Mouse (Mus musculus) forebrain, embryonic 15.5 days (tissue): ENCODE results near the gene Bgn. TPM values are rescaled to one million over a fixed set of nuclear protein-coding genes. Genes with fewer than 3 reads are reported as not detected.
A peak's percentile ranks its signal among the peaks of the same experiment; 100 is the strongest.
"Not testable (repeated sequence)": the region's sequence is repeated elsewhere in the genome, so short reads cannot be mapped to it uniquely, and the experiment has no call there.

Experiments
- ATAC-seq: fragments of 200-750 bp; cut with Nextera tagmentation; replicated peaks from 2 replicates; pipeline ENCODE4 v1.8.0; 2017; ENCODE audit warnings: mild to moderate bottlenecking, moderate TSS enrichment, moderate library complexity
- H3K27ac ChIP-seq: fragments of 300-500 bp; sonication (generic); replicated peaks from 2 replicates; pipeline ENCODE4 v1.5.1; 2015; ENCODE audit warnings: mild to moderate bottlenecking, inconsistent platforms
- H3K27me3 ChIP-seq: fragments of 300-500 bp; sonication (generic); 2 replicates; pipeline ENCODE4 v1.6.1; 2015; ENCODE audit warnings: inconsistent platforms
- H3K36me3 ChIP-seq: fragments of 300-500 bp; sonication (generic); 2 replicates; pipeline ENCODE4 v1.6.1; 2015; ENCODE audit warnings: mild to moderate bottlenecking, inconsistent platforms
- H3K4me1 ChIP-seq: fragments of 300-500 bp; sonication (generic); 2 replicates; pipeline ENCODE4 v1.6.1; 2015; ENCODE audit warnings: inconsistent platforms
- H3K4me2 ChIP-seq: fragments of 300-500 bp; sonication (generic); replicated peaks from 2 replicates; pipeline ENCODE4 v1.6.1; 2015; ENCODE audit warnings: mild to moderate bottlenecking, inconsistent platforms
- H3K4me3 ChIP-seq: fragments of 300-500 bp; sonication (generic); 2 replicates; pipeline ENCODE4 v1.5.1; 2015; ENCODE audit warnings: mild to moderate bottlenecking, inconsistent platforms
- H3K9ac ChIP-seq: fragments of 300-500 bp; sonication (generic); replicated peaks from 2 replicates; pipeline ENCODE4 v1.6.1; 2015; ENCODE audit warnings: mild to moderate bottlenecking, inconsistent platforms
- H3K9me3 ChIP-seq: fragments of 300-500 bp; sonication (generic); 2 replicates; pipeline ENCODE4 v1.6.1; 2016; ENCODE audit warnings: inconsistent platforms
- WGBS: fragments of 180-500 bp; shearing (Covaris S2); methylation state at CpG from one replicate; pipeline ENCODE4 v1.1.7; 2015; ENCODE audit warnings: mixed read lengths; 5-methylcytosine and 5-hydroxymethylcytosine counted together
- polyA plus RNA-seq: library from polyadenylated mRNA; unstranded; fragments of >200 nt; fragmentation: Nextera tagmentation; extraction: Ambion mirVana; gene quantifications from 2 replicates; pipeline ENCODE4 v1.2.1, GENCODE M21; 2015

Gene Bgn
- polyA plus RNA-seq, 1 experiment from 2014 or later: 13.4 TPM

GRCm38 (mm10) chrX:73475658-73476256, 7.6 kb upstream of the Bgn start:
- Histone ChIP-seq H3K36me3 (no peaks in the 10 kb centered on the region), H3K27me3 (no peaks in the 10 kb centered on the region), H3K4me1 (no peaks in the 10 kb centered on the region), H3K4me2 (no peak overlapping the region), H3K4me3 (no peak overlapping the region), H3K9ac (no peak overlapping the region), H3K9me3 (no peaks in the 10 kb centered on the region), H3K27ac (no peak overlapping the region)
- 86% methylated on average over 1 of the region's 1 CpGs for WGBS
- no peak for ATAC-seq

GRCm38 (mm10) chrX:73476621-73477020, 6.8 kb upstream of the Bgn start:
- no peaks in the 10 kb centered on the region for H3K4me1 ChIP-seq
- H3K9ac ChIP-seq: no peak overlapping the region
- no peaks in the 10 kb centered on the region for H3K36me3 ChIP-seq
- ATAC-seq: no peak
- whole genome bisulfite sequencing: 87% methylated on average over 2 of the region's 2 CpGs
- H3K27ac ChIP-seq: no peak overlapping the region
- no peaks in the 10 kb centered on the region for H3K27me3 ChIP-seq
- H3K4me3 ChIP-seq: no peak overlapping the region
- no peaks in the 10 kb centered on the region for H3K9me3 ChIP-seq
- no peak overlapping the region for H3K4me2 ChIP-seq

- Histone ChIP-seq H3K9ac (no peak overlapping the region), H3K36me3 (no peaks in the 10 kb centered on the region), H3K4me1 (no peaks in the 10 kb centered on the region), H3K27me3 (no peaks in the 10 kb centered on the region), H3K4me2 (no peak overlapping the region), H3K27ac (no peak overlapping the region), H3K4me3 (no peak overlapping the region), H3K9me3 (no peaks in the 10 kb centered on the region)
- WGBS: 78% methylated on average over 2 of the region's 2 CpGs
- no peak for ATAC-seq
These were observed 5.9 kb upstream of the Bgn start for GRCm38 (mm10) chrX:73477500-73477899.

- no peaks in the 10 kb centered on the region for H3K36me3 ChIP-seq
- no peak overlapping the region for H3K9ac ChIP-seq
- no peak for ATAC-seq
- no peaks in the 10 kb centered on the region for H3K27me3 ChIP-seq
- H3K4me1 ChIP-seq: no peaks in the 10 kb centered on the region
- no peak overlapping the region for H3K4me3 ChIP-seq
- no peak overlapping the region for H3K4me2 ChIP-seq
- H3K27ac ChIP-seq: no peak overlapping the region
- no peaks in the 10 kb centered on the region for H3K9me3 ChIP-seq
These were observed 3.7 kb upstream of the Bgn start for GRCm38 (mm10) chrX:73479656-73480055.

GRCm38 (mm10) chrX:73480334-73480733, 3.1 kb upstream of the Bgn start:
- Histone ChIP-seq H3K4me2 (no peak overlapping the region), H3K9ac (no peak overlapping the region), H3K9me3 (no peaks in the 10 kb centered on the region), H3K27ac (no peak overlapping the region), H3K36me3 (no peaks in the 10 kb centered on the region), H3K27me3 (no peaks in the 10 kb centered on the region), H3K4me1 (no peaks in the 10 kb centered on the region), H3K4me3 (no peak overlapping the region)
- no peak for ATAC-seq
- WGBS: 49% methylated on average over 2 of the region's 2 CpGs

GRCm38 (mm10) chrX:73482643-73483483, 539 bp upstream of the Bgn start:
- Histone ChIP-seq H3K4me2 (no peak overlapping the region), H3K36me3 (no peaks in the 10 kb centered on the region), H3K9me3 (no peaks in the 10 kb centered on the region), H3K4me1 (no peaks in the 10 kb centered on the region), H3K9ac (no peak overlapping the region), H3K27ac (no peak overlapping the region), H3K4me3 (no peak overlapping the region), H3K27me3 (no peaks in the 10 kb centered on the region)
- WGBS: 32% methylated on average over 4 of the region's 4 CpGs
- no peak for ATAC-seq

- H3K27ac ChIP-seq: no peak overlapping the region
- WGBS: 95% methylated on average over 1 of the region's 1 CpGs
- no peak overlapping the region for H3K4me3 ChIP-seq
- H3K9me3 ChIP-seq: no peaks in the 10 kb centered on the region
- no peaks in the 10 kb centered on the region for H3K36me3 ChIP-seq
- no peak for ATAC-seq
- no peaks in the 10 kb centered on the region for H3K27me3 ChIP-seq
- H3K4me1 ChIP-seq: no peaks in the 10 kb centered on the region
- H3K4me2 ChIP-seq: no peak overlapping the region
- H3K9ac ChIP-seq: no peak overlapping the region
These were observed 674 bp downstream of the Bgn start for GRCm38 (mm10) chrX:73484076-73484475.

- H3K4me1 ChIP-seq: no peaks in the 10 kb centered on the region
- H3K4me2 ChIP-seq: no peak overlapping the region
- no peaks in the 10 kb centered on the region for H3K9me3 ChIP-seq
- no peaks in the 10 kb centered on the region for H3K36me3 ChIP-seq
- no peak for ATAC-seq
- H3K4me3 ChIP-seq: no peak overlapping the region
- WGBS: 94% methylated on average over 4 of the region's 4 CpGs
- no peak overlapping the region for H3K27ac ChIP-seq
- H3K27me3 ChIP-seq: no peaks in the 10 kb centered on the region
- no peak overlapping the region for H3K9ac ChIP-seq
These were observed 1.5 kb downstream of the Bgn start for GRCm38 (mm10) chrX:73484870-73485269.

- no peaks in the 10 kb centered on the region for H3K9me3 ChIP-seq
- H3K4me3 ChIP-seq: no peak overlapping the region
- H3K27me3 ChIP-seq: no peaks in the 10 kb centered on the region
- no peak overlapping the region for H3K9ac ChIP-seq
- H3K27ac ChIP-seq: no peak overlapping the region
- no peaks in the 10 kb centered on the region for H3K36me3 ChIP-seq
- ATAC-seq: no peak
- 72% methylated on average over 5 of the region's 5 CpGs for WGBS
- H3K4me2 ChIP-seq: no peak overlapping the region
- H3K4me1 ChIP-seq: no peaks in the 10 kb centered on the region
These were observed 3.5 kb downstream of the Bgn start for GRCm38 (mm10) chrX:73486920-73487319.

GRCm38 (mm10) chrX:73490186-73490585, 6.8 kb downstream of the Bgn start:
- ATAC-seq: no peak
- WGBS: 76% methylated on average over 3 of the region's 4 CpGs
- Histone ChIP-seq H3K9ac (no peak overlapping the region), H3K4me2 (no peak overlapping the region), H3K27me3 (no peaks in the 10 kb centered on the region), H3K4me3 (no peak overlapping the region), H3K4me1 (no peaks in the 10 kb centered on the region), H3K9me3 (no peaks in the 10 kb centered on the region), H3K27ac (no peak overlapping the region), H3K36me3 (no peaks in the 10 kb centered on the region)

GRCm38 (mm10) chrX:73490804-73491203, 7.4 kb downstream of the Bgn start:
- H3K4me3 ChIP-seq: no peak overlapping the region
- no peaks in the 10 kb centered on the region for H3K4me1 ChIP-seq
- H3K36me3 ChIP-seq: no peaks in the 10 kb centered on the region
- no peak overlapping the region for H3K9ac ChIP-seq
- 83% methylated on average over 3 of the region's 3 CpGs for WGBS
- no peak for ATAC-seq
- H3K27ac ChIP-seq: no peak overlapping the region
- H3K9me3 ChIP-seq: no peaks in the 10 kb centered on the region
- no peak overlapping the region for H3K4me2 ChIP-seq
- H3K27me3 ChIP-seq: no peaks in the 10 kb centered on the region

- H3K36me3 ChIP-seq, H3K4me3 ChIP-seq, H3K4me2 ChIP-seq, H3K27ac ChIP-seq, H3K27me3 ChIP-seq, H3K9me3 ChIP-seq, H3K9ac ChIP-seq, H3K4me1 ChIP-seq: not testable (repeated sequence)
- ATAC-seq: peak; percentile 80; the same call in 1 of the 2 replicates
- WGBS: 3% methylated on average over 2 of the region's 2 CpGs
These were observed 10.2 kb downstream of the Bgn start for GRCm38 (mm10) chrX:73493567-73493966.

GRCm38 (mm10) chrX:73496746-73497145, 13.3 kb downstream of the Bgn start:
- ATAC-seq: no peak
- Histone ChIP-seq H3K4me3 (no peak overlapping the region), H3K4me2 (no peak overlapping the region), H3K27me3 (no peaks in the 10 kb centered on the region), H3K9ac (no peak overlapping the region), H3K36me3 (no peaks in the 10 kb centered on the region), H3K4me1 (no peaks in the 10 kb centered on the region), H3K9me3 (no peaks in the 10 kb centered on the region), H3K27ac (no peak overlapping the region)
- 64% methylated on average over 4 of the region's 4 CpGs for WGBS
